Mouse (Mus musculus): ENCODE results near the gene Dnajb14.

- TF ChIP-seq CTCF (IDR thresholded peaks at IDR 0.05; ENCODE audit: control insufficient read depth, insufficient read depth, insufficient read length) (no peak), MYOD1 (IDR thresholded peaks at IDR 0.05; ENCODE audit: control insufficient read depth, insufficient read length, low read depth) (no peak), USF1 (IDR thresholded peaks at IDR 0.05; ENCODE audit: low read depth) (no peak), CEBPB (IDR thresholded peaks at IDR 0.05; ENCODE audit: low read depth) (no peak), MYOG (IDR thresholded peaks at IDR 0.05; ENCODE audit: control insufficient read depth, extremely low read depth, insufficient read length) (no peak), MAX (IDR thresholded peaks at IDR 0.05) (no peak), FOSL1 (IDR thresholded peaks at IDR 0.05; ENCODE audit: insufficient read depth, low read length, poor library complexity, severe bottlenecking) (no peak)
Measured at GRCm38 (mm10) chr3:137844263-137844662, 23.2 kb upstream of the Dnajb14 start.

All from C2C12 (cell line).